Mouse (Mus musculus) forebrain, embryonic 11.5 days (tissue): ENCODE data around the gene Ears2. TPM values are rescaled to one million over a fixed set of nuclear protein-coding genes. Genes with fewer than 3 reads are reported as not detected.
A peak's percentile ranks its signal among the peaks of the same experiment; 100 is the strongest.
"Not testable (repeated sequence)": the region's sequence is repeated elsewhere in the genome, so short reads cannot be mapped to it uniquely, and the experiment has no call there.

ENCODE experiments used
- ATAC-seq: fragments of 200-750 bp; cut with Nextera tagmentation; replicated peaks from 2 replicates; pipeline ENCODE4 v1.8.0; 2017; ENCODE audit warnings: moderate TSS enrichment; ENCODE audit not compliant: low FRiP score
- DNase-seq: peaks from one replicate; pipeline ENCODE4 v3.0.0-alpha.2; 2017; ENCODE audit warnings: low spot score
- H3K27ac ChIP-seq: fragments of 300-500 bp; sonication (generic); 2 replicates; pipeline ENCODE4 v1.5.1; 2014; ENCODE audit warnings: low read depth, low read length
- H3K27me3 ChIP-seq: fragments of 300-500 bp; sonication (generic); 2 replicates; pipeline ENCODE4 v1.6.1; 2014; ENCODE audit warnings: mild to moderate bottlenecking, low read length, mixed read lengths; ENCODE audit not compliant: control insufficient read depth, insufficient read depth
- H3K36me3 ChIP-seq: fragments of 300-500 bp; sonication (generic); 2 replicates; pipeline ENCODE4 v1.6.1; 2014; ENCODE audit warnings: mild to moderate bottlenecking, low read length, moderate library complexity, mixed read lengths; ENCODE audit not compliant: control insufficient read depth, insufficient read depth
- H3K4me1 ChIP-seq: fragments of 300-500 bp; sonication (generic); replicated peaks from 2 replicates; pipeline ENCODE4 v1.6.1; 2014; ENCODE audit warnings: low read length, mixed read lengths; ENCODE audit not compliant: control insufficient read depth, insufficient read depth
- H3K4me2 ChIP-seq: fragments of 300-500 bp; sonication (generic); 2 replicates; pipeline ENCODE4 v1.6.1; 2014; ENCODE audit warnings: low read depth, mild to moderate bottlenecking, low read length, moderate library complexity, mixed read lengths; ENCODE audit not compliant: severe bottlenecking
- H3K4me3 ChIP-seq: fragments of 300-500 bp; sonication (generic); 2 replicates; pipeline ENCODE4 v1.5.1; 2014; ENCODE audit warnings: low read depth, low read length
- H3K9ac ChIP-seq: fragments of 300-500 bp; sonication (generic); 2 replicates; pipeline ENCODE4 v1.6.1; 2014; ENCODE audit warnings: low read length
- H3K9me3 ChIP-seq: fragments of 300-500 bp; sonication (generic); 2 replicates; pipeline ENCODE4 v1.6.1; 2016; ENCODE audit warnings: low read length, mixed read lengths; ENCODE audit not compliant: control insufficient read depth
- WGBS: fragments of 180-500 bp; shearing (Covaris S2); extraction: QIAGEN DNeasy Blood & Tissue Kit; methylation state at CpG from one replicate; pipeline ENCODE4 v1.1.7; 2014; 5-methylcytosine and 5-hydroxymethylcytosine counted together
- polyA plus RNA-seq: library from polyadenylated mRNA; unstranded; fragments of >200 nt; fragmentation: Nextera tagmentation; extraction: Ambion mirVana; gene quantifications from 2 replicates; pipeline ENCODE4 v1.2.1, GENCODE M21; 2014

Gene Ears2
- polyA plus RNA-seq, result 18.1 and 18.3 TPM in 2 replicates

- under 1% methylated on average over 57 of the region's 60 CpGs for WGBS
These were observed at the start of gene Ears2, which contains the start of gene Ubfd1 for GRCm38 (mm10) chr7:122066945-122067516. Gene Ears2, minus strand, starts transcription at chr7:122067263. Gene Ubfd1, plus strand, starts transcription at chr7:122067175.

GRCm38 (mm10) chr7:122108206-122108605 lies 41.1 kb upstream of the Ears2 start:
- WGBS, result 96% methylated on average over 6 of the region's 6 CpGs
- ATAC-seq (no peak), DNase-seq (no peak)
- no peak overlapping the region for H3K27ac ChIP-seq
- no peak overlapping the region for H3K9ac ChIP-seq
- no peak overlapping the region for H3K4me2 ChIP-seq
- no peaks in the 10 kb centered on the region for H3K9me3 ChIP-seq
- H3K4me3 ChIP-seq, result no peak overlapping the region
- no peaks in the 10 kb centered on the region for H3K27me3 ChIP-seq
- H3K36me3 ChIP-seq, result 0 out of 2 replicates have a peak, but pooled peaks cover 3% of the 10 kb centered on the region
- no peaks in the 10 kb centered on the region for H3K4me1 ChIP-seq

More at GRCm38 (mm10) chr7:122066945-122067516, at the start of gene Ears2, which contains the start of gene Ubfd1:
- ATAC-seq (peak; percentile 99), DNase-seq (peak; percentile 98)
- Histone ChIP-seq H3K27ac (peak within 1 kb of the TSS; percentile 91), H3K4me2 (peak within 1 kb of the TSS; percentile 87), H3K9ac (peak within 1 kb of the TSS; percentile 96), H3K27me3 (no peaks in the 10 kb centered on the region), H3K4me1 (peaks cover 10% of the 10 kb centered on the region; the same call in 1 of the 2 replicates), H3K4me3 (peak within 1 kb of the TSS; percentile 98), H3K36me3 (peaks cover 3% of the 10 kb centered on the region; the same call in 1 of the 2 replicates), H3K9me3 (no peaks in the 10 kb centered on the region)

GRCm38 (mm10) chr7:122101747-122102244 lies 34.7 kb upstream of the Ears2 start, which contains the start of gene Ndufab1:
Gene Ndufab1, minus strand, starts transcription at chr7:122101886.
- H3K4me1 ChIP-seq, result peaks cover 4% of the 10 kb centered on the region
- H3K27me3 ChIP-seq, result no peaks in the 10 kb centered on the region
- WGBS, result under 1% methylated on average over 40 of the region's 43 CpGs
- peak within 1 kb of the TSS; percentile 85 for H3K9ac ChIP-seq
- ATAC-seq (peak; percentile 98), DNase-seq (peak; percentile 92)
- no peaks in the 10 kb centered on the region; the same call in 1 of the 2 replicates for H3K36me3 ChIP-seq
- H3K27ac ChIP-seq, result no peak within 1 kb of the TSS
- no peaks in the 10 kb centered on the region for H3K9me3 ChIP-seq
- peak within 1 kb of the TSS; percentile 57 for H3K4me2 ChIP-seq
- peak within 1 kb of the TSS; percentile 67 for H3K4me3 ChIP-seq

DNA sequence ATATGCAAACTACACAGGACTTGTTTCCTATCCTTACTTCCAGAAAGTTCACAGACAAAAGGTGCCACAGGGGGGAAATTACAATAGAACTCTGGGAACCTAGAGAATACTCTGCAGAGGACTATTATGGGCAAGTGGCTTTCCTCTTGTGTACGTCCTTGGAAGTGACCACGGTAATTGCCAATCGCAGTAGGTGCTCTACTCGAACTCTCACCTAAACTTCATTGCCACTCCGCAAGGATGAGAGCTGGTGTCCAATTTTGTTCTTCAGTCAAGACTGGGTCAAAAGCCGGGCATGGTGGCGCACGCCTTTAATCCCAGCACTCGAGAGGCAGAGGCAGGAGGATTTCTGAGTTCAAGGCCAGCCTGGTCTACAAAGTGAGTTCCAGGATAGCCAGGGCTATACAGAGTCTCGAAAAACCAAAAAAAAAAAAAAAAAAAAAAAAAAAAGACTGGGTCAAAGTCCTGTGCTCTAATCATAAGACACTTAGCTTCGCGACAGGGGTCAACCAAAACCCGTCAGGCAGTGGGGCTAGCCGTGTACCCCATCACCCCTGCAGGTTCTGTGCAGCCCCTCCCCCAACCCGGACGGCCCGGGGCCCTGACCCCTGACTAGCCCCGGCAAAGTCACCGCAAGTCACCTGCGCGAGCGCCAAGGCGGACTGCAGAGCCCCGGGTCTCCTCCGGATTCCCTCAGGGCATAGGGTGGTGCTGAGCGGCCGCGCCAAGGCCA lies 34.1 kb upstream of the Ears2 start:
- WGBS, result 8% methylated on average over 25 of the region's 28 CpGs
- ATAC-seq, result peak; percentile 80
- not testable (repeated sequence) for H3K9me3 ChIP-seq, H3K27ac ChIP-seq, H3K4me1 ChIP-seq, H3K27me3 ChIP-seq, H3K36me3 ChIP-seq
- Histone ChIP-seq H3K9ac (peak overlapping the region; percentile 85), H3K4me2 (peak overlapping the region; percentile 57), H3K4me3 (peak overlapping the region; percentile 67)
- peak; percentile 74 for DNase-seq

DNA sequence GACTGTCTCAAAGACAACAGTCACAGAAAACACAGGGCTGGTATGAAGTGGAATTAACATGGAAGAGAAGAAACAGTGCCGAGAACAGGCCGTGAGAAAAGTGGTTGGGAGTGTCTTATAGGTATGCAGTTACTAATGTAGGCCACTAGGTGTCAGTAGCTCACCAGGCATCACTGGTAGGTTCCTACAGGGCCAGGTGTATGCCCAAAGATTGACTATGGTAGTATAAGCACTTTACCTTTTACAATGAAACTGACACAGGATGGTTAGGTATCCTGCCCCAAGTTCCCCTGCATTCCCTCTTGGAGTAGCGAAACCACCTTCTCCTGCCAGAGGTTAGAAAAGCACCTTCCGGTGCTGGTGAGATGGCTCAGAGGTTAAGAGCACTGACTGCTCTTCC lies 32.2 kb upstream of the Ears2 start:
- Histone ChIP-seq H3K4me1 (peaks cover 4% of the 10 kb centered on the region), H3K27me3 (no peaks in the 10 kb centered on the region), H3K4me3 (no peak overlapping the region), H3K9ac (no peak overlapping the region), H3K9me3 (no peaks in the 10 kb centered on the region), H3K27ac (no peak overlapping the region), H3K36me3 (peaks cover 17% of the 10 kb centered on the region; the same call in 1 of the 2 replicates), H3K4me2 (no peak overlapping the region)
- DNase-seq (peak; percentile 62), ATAC-seq (no peak)
- 71% methylated on average over 4 of the region's 4 CpGs for WGBS

DNA sequence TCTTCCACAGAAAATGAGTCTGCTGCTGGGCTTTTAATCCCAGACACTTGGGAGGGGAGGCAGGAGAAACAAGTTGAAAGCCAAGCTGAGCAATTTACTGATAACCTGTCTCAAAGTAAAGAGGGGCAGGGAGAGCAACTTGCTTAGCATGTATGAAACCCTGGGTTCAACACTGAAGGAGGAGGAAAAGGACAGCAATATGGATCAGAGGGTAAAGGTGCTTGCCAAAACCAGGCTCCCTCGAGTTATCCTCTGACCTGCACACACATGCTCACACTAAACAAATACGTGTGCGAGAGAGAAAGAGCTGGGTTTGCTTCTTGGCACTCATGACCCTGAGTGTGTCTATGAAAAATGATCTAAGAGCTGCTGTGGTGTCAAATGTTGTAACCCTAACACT lies 30.9 kb upstream of the Ears2 start:
- Histone ChIP-seq H3K9me3 (no peaks in the 10 kb centered on the region), H3K9ac (no peak overlapping the region), H3K36me3 (peaks cover 17% of the 10 kb centered on the region; the same call in 1 of the 2 replicates), H3K4me2 (no peak overlapping the region), H3K27me3 (no peaks in the 10 kb centered on the region), H3K4me1 (peaks cover 4% of the 10 kb centered on the region), H3K27ac (no peak overlapping the region), H3K4me3 (no peak overlapping the region)
- no peak for DNase-seq
- no peak for ATAC-seq
- WGBS, result 92% methylated on average over 3 of the region's 3 CpGs

GRCm38 (mm10) chr7:122094564-122095330 lies 27.7 kb upstream of the Ears2 start:
- H3K27me3 ChIP-seq, result no peaks in the 10 kb centered on the region
- no peak overlapping the region for H3K4me3 ChIP-seq
- H3K36me3 ChIP-seq, result peaks cover 25% of the 10 kb centered on the region; the same call in 1 of the 2 replicates
- no peak for ATAC-seq
- no peak overlapping the region for H3K9ac ChIP-seq
- no peak overlapping the region for H3K27ac ChIP-seq
- no peaks in the 10 kb centered on the region for H3K9me3 ChIP-seq
- H3K4me1 ChIP-seq, result no peaks in the 10 kb centered on the region
- no peak for DNase-seq
- 94% methylated on average over 2 of the region's 2 CpGs for WGBS
- no peak overlapping the region for H3K4me2 ChIP-seq
